Mouse (Mus musculus) activated CD4-positive, CD25-positive, alpha-beta regulatory T cell, adult 4 months (primary cell): Measurements from ENCODE around the gene Trappc2l. TPM values are rescaled to one million over a fixed set of nuclear protein-coding genes. Genes with fewer than 3 reads are reported as not detected.

ENCODE experiments used
- ATAC-seq: one replicate; pipeline ENCODE4 v1.8.0; 2017
- polyA plus RNA-seq, 2 experiments: library from polyadenylated mRNA; unstranded; fragments of 100-300 nt; shearing (Covaris generic); gene quantifications; one replicate each; pipeline ENCODE4 v1.2.1; 2017

Gene Trappc2l
- polyA plus RNA-seq, 2 experiments from 2014 or later = 46.3 to 78.4 TPM

GRCm38 (mm10) chr8:122580926-122581325 lies 30.5 kb upstream of the Trappc2l start:
- ATAC-seq = no peak

- ATAC-seq = no peak
These were observed 26.5 kb upstream of the Trappc2l start for GRCm38 (mm10) chr8:122584981-122585380.

DNA sequence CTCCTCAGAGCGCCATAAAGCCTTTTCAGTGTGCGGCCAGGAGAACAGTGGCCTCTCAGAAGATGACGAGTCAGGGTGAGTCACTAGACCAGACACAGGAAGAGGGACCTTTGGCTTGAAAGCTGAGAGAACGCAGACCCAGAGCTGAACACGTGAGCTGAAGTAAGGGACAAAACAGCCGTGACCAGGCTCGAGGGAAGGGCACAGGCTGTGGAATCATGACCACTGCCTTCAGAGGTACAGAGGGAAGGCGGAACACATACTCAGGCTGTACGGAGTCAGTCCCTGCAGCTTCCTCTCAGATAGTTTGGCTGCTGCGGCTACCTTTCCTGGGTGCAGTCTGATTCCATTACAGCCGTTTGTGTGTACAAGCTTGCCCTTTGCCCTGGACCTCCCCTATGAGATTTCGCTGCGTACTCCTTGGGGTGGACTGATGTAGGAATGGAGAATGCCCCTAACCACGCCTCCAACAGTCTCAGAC lies 26.0 kb upstream of the Trappc2l start:
- no peak for ATAC-seq

DNA sequence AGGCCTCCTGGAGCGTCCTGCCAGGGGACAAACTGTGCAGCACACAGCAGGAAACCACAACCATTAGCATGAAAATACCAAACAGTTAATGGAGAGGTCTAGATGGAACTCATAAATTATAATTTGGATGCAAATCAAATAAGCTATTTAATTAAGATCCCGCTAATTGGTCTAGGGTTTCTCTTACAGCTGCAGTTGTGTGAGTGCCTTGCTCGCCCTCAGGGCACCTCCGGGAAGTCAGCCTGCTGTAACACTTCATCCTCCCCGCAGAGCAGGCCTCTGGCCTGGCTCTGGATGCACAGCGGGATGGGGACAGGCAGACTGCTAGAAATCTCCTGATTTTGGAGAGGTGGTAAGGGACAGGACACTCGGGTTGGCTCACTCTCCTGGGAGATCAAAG lies 25.3 kb upstream of the Trappc2l start:
- no peak for ATAC-seq

GRCm38 (mm10) chr8:122586749-122587148 lies 24.7 kb upstream of the Trappc2l start:
- ATAC-seq = no peak

GRCm38 (mm10) chr8:122593240-122593639 lies 18.2 kb upstream of the Trappc2l start:
- no peak for ATAC-seq

- ATAC-seq = no peak
These were observed 17.5 kb upstream of the Trappc2l start for GRCm38 (mm10) chr8:122593783-122594507.

- ATAC-seq = no peak
These were observed 15.4 kb upstream of the Trappc2l start for GRCm38 (mm10) chr8:122596031-122596430.

GRCm38 (mm10) chr8:122600666-122601065 lies 10.8 kb upstream of the Trappc2l start:
- no peak for ATAC-seq

GRCm38 (mm10) chr8:122604640-122605039 lies 6.8 kb upstream of the Trappc2l start:
- ATAC-seq = no peak

GRCm38 (mm10) chr8:122605367-122605766 lies 6.1 kb upstream of the Trappc2l start:
- no peak for ATAC-seq

GRCm38 (mm10) chr8:122606810-122607209 lies 4.6 kb upstream of the Trappc2l start:
- ATAC-seq = no peak

GRCm38 (mm10) chr8:122610209-122610608 lies 1.2 kb upstream of the Trappc2l start:
- ATAC-seq = no peak

DNA sequence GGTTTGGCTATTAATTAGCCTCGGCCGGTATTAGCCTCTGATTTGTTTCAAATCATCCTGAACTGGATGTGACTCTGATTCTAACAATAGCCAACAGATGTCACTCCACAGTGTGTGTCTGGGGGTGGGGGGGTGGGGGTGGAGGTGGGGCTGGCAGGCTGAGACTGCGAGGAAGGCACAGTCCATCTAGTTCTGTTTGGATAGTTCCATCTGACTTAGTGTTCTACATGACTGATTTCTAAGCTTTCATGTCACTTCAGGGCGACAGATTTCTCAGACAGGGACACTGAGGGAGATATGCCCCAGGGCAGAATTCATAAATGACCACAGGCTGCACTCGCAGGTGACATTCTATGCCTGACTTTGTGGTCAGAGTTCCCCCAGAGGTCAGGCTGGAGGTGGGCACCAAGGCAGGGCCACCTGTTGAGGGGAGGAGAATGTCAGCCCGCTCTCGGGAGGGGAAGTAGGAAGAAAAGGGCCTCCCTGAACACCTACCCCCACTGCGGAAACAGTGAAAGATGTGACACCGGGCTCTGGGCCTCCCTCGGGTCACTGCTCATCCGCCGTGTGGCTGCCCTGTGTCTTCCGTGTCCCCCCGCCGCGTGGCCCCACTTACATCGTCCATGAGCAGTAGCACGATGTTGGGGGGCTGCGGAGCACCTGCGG lies 695 bp upstream of the Trappc2l start:
- ATAC-seq = peak; percentile 21

DNA sequence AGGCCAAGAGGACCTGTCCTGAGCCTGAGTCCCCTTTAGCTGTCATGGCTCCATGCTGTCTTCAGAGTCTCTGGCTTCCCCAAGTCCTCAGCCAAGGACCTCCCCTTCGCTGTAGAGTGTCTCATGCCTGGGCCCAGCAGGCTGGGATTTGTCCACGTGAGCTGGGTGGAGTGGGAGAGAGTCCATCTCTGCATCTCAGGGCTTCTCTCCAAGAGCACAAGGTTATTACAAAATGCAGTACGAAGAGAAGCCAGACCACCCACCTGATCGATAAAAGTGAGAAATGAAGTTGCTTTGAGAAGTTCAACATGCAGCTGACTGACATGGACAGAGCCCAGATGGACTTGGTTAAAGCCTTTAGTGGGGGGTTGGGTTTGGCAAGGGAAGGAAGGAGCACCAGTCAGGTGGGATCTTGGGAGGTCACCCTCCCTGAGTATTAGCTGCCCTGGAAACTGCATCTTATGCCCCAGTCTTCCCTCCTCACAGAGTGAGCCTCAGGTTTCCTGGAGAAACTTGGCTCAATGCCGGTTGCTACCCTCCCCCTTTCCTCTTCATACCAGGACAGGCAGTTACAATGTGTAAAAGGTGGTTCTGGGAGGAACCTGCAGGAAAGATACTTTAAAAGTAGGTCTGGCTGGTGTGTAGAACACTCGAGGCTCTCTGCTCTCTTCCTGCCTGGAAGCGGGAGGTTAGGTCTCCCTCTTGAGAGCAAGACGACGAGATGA lies 4.9 kb downstream of the Trappc2l start:
- no peak for ATAC-seq

GRCm38 (mm10) chr8:122617947-122618546 lies 6.6 kb downstream of the Trappc2l start:
- peak; percentile 49 for ATAC-seq

DNA sequence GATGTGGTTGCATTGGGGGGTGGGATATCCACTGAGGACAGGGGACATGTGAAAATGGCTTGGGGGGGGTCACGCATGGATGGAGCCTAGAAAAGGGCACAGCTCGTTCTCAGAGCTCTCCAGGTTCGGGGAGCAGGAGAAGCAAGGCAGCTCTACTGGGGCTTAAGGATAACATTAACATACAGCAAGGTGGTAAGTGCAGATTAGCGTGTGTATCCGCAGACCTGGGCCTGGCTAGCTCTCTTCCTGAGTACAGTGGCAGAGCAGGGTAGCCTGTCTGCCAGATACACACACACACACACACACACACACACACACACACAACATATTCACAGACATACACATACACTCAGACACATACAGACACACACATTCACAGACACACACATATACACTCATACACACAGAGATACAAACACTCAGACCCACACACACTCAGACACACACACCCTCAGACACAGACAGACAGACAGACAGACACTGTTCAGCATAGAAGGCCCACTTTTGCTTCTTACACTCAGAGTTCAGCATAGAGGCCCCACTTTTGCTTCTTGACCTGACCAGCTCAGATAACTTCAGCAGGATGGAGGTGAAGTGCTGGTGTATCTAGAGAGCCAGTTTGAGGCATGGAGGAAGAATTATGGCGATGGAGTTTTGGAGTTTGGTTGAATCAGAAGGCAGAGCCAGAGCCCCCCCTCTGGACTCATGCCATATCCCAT lies 7.4 kb downstream of the Trappc2l start:
- ATAC-seq = no peak

- ATAC-seq = no peak
These were observed 9.0 kb downstream of the Trappc2l start for GRCm38 (mm10) chr8:122620446-122620845.

- ATAC-seq = no peak
These were observed 11.3 kb downstream of the Trappc2l start, which contains the start of gene Pabpn1l for GRCm38 (mm10) chr8:122622727-122623126. Pabpn1l (minus strand) TSS chr8:122622739.

DNA sequence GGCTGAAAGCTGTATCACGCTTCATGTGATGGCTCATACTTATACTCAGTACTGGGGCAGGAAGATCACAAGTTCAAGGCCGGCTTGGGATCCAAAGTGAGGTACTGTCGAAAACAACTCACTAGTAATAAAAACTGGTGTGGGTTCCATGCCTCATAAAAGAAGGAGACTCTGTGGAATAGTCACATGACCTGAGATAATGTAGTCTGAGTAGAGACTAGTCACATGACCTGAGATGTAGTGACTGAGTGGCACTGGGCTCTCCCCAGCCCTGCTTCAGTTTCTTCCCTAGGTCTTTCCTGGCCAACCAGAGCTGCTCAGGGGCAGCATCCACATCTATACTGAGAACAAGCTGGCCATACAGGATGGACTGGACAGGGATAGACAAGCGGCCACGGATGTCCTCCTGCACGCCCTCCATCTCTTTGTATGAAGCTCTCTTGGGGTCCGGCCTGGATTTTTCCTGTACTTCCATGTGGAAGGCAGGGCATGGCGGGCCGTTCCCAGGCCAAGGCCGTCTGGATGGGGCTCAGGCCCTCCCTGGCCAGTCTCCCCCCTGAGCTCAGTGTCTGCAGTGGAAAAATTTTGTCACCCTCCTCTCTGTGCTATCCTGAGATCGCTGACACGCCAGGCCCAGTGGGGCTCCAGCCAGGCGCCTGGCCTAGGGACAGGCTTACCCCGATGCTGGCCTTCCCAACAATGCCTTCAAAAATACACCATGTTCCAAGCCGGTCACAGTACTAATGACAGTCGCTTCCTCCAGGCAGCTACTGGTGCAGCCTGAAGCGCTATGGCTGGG lies 12.6 kb downstream of the Trappc2l start:
- ATAC-seq = no peak

GRCm38 (mm10) chr8:122624653-122625052 lies 13.2 kb downstream of the Trappc2l start:
- no peak for ATAC-seq
